7 mouse cellular contexts compared by ENCODE assay signal in the genomic region with DNA sequence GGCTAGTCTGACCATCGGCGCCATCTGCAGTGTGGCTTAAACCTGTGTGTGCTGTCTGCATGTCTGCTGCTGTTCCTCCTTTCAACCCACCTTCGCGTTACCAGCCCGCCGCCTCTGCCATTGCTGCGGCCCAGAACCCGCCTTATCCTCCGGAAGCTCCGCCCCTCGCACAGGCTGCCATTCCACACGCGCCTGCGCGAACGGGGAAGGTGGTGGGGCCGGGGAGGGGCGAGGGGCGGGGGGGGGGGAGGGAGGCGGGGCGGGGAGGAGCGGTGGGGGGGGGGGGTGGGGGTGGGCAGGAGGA. TPM values are rescaled to one million over a fixed set of nuclear protein-coding genes. Genes with fewer than 3 reads are reported as not detected.
DNase-seq lines count a peak whose midpoint lies in the region; ATAC-seq lines count a peak whose summit lies in the region.

Gene Lage3 (minus strand): TSS at position 152 of the 304 bp plus-strand sequence.

- peak within 1 kb of the TSS; percentile 54 for H3K4me3 ChIP-seq in intestine, embryonic 16.5 days (ENCODE audit: low read length)
- peak within 1 kb of the TSS; percentile 58 for H3K4me3 ChIP-seq in midbrain, embryonic 10.5 days

- ATAC-seq in intestine, embryonic 16.5 days = peak; percentile 87

- H3K27me3 ChIP-seq in intestine, embryonic 16.5 days (replicated peaks; ENCODE audit: control insufficient read depth, insufficient read depth, low read length) = no peaks in the 10 kb centered on the region
- no peaks in the 10 kb centered on the region for H3K27me3 ChIP-seq in midbrain, embryonic 10.5 days (ENCODE audit: low read depth, poor library complexity, severe bottlenecking)

- peak within 1 kb of the TSS; percentile 60 for H3K9ac ChIP-seq in intestine, embryonic 16.5 days (ENCODE audit: low read depth, low read length)

- intact Hi-C loops in left cerebral cortex, postnatal 36 days (cut with DNase I) = no loop called here

- peak within 1 kb of the TSS; percentile 53 for H3K4me2 ChIP-seq in intestine, embryonic 16.5 days (ENCODE audit: low read depth, low read length)

- no peaks in the 10 kb centered on the region for H3K36me3 ChIP-seq in intestine, embryonic 16.5 days (ENCODE audit: control insufficient read depth, insufficient read depth, low read length)
- H3K36me3 ChIP-seq in midbrain, embryonic 10.5 days = no peaks in the 10 kb centered on the region

- 10% methylated on average over 14 of the region's 22 CpGs for WGBS in intestine, embryonic 16.5 days
- WGBS in midbrain, embryonic 10.5 days = 17% methylated on average over 16 of the region's 22 CpGs

- H3K27ac ChIP-seq in intestine, embryonic 16.5 days (ENCODE audit: low read length) = no peak within 1 kb of the TSS; the same call in 1 of the 2 replicates
- H3K27ac ChIP-seq in midbrain, embryonic 10.5 days (replicated peaks) = peak within 1 kb of the TSS; percentile 82

- no peaks in the 10 kb centered on the region for H3K9me3 ChIP-seq in intestine, embryonic 16.5 days (ENCODE audit: control insufficient read depth, low read length)
- H3K9me3 ChIP-seq in midbrain, embryonic 10.5 days (replicated peaks) = no peaks in the 10 kb centered on the region

- peak; percentile 85 for DNase-seq in adrenal gland, postnatal 10 days
- DNase-seq in embryo, embryonic 9.5 days (ENCODE audit: extremely low spot score) = peak; percentile 71
- peak; percentile 53 to 77 for DNase-seq in gastrocnemius, postnatal 4 days (ENCODE audit: low spot score in 2 of 2)
- peak; percentile 76 to 80 for DNase-seq in left cerebral cortex, postnatal 36 days (ENCODE audit: low spot score in 2 of 2)
- peak; percentile 68 for DNase-seq in midbrain, embryonic 10.5 days (ENCODE audit: low spot score)
- DNase-seq in right cerebral cortex, postnatal 4 days = peak; percentile 76

- H3K4me1 ChIP-seq in intestine, embryonic 16.5 days (ENCODE audit: control insufficient read depth, insufficient read depth, low read length) = no peaks in the 10 kb centered on the region
- peaks cover 5% of the 10 kb centered on the region; the same call in 1 of the 2 replicates for H3K4me1 ChIP-seq in midbrain, embryonic 10.5 days

RNA-seq across cellular contexts. Expression of gene Lage3, which starts in this region (rescaled TPM):
- 10 to 100 TPM; 64.9 to 73.8 TPM for total RNA-seq in adrenal gland, postnatal 10 days (2021)
- total RNA-seq in gastrocnemius, postnatal 4 days (2021) = 10 to 100 TPM; 39.8 to 48.0 TPM
- 81.3 and 84.4 TPM in 2 replicates for polyA plus RNA-seq in intestine, embryonic 16.5 days (2015; fragmentation: Nextera tagmentation; extraction: Ambion mirVana)
- total RNA-seq in left cerebral cortex, postnatal 36 days (2021) = 10 to 100 TPM; 23.0 to 26.9 TPM
- polyA plus RNA-seq in midbrain, embryonic 10.5 days (2016; fragmentation: Nextera tagmentation; extraction: Ambion mirVana) = 118 and 122 TPM in 2 replicates
